Mouse (Mus musculus): Measurements from ENCODE around the gene Tvp23a.
A peak's percentile ranks its signal among the peaks of the same experiment; 100 is the strongest.

- TF ChIP-seq CTCF (IDR thresholded peaks at IDR 0.05; ENCODE audit: low read depth) (peak; percentile 98), EP300 (optimal IDR thresholded peaks at IDR 0.05) (no peak)
Measured at GRCm38 (mm10) chr16:10399160-10399559, 48.0 kb downstream of the Tvp23a start.

Measured in stomach, postnatal 0 days (tissue).